In genomic region chr11:97557885-97558284, GRCm38 (mm10) we compare ENCODE assay signal across 37 mouse cellular contexts. TPM values are rescaled to one million over a fixed set of nuclear protein-coding genes. Genes with fewer than 3 reads are reported as not detected.
DNase-seq lines count a peak whose midpoint lies in the region; ATAC-seq lines count a peak whose summit lies in the region.
"Had no signal": no experiment of that assay in that cellular context is flagged by ENCODE, and none has a peak within 500 bp of the region (broad histone marks: within the 10 kb centered on the region; RNA-seq: fewer than 3 reads in every experiment).

No protein-coding gene starts in this region.

- H3K4me2 ChIP-seq in hindbrain, embryonic 14.5 days (replicated peaks): no peak overlapping the region
- H3K4me2 ChIP-seq in kidney, embryonic 14.5 days (replicated peaks; ENCODE audit: low read depth, low read length): no peak overlapping the region
- no peak overlapping the region for H3K4me2 ChIP-seq in midbrain, embryonic 14.5 days (ENCODE audit: low read length)
- no peak overlapping the region for H3K4me2 ChIP-seq in midbrain, embryonic 16.5 days (ENCODE audit: low read length)
- H3K4me2 ChIP-seq: embryonic facial prominence, embryonic 12.5 days; heart, embryonic 12.5 days; liver, embryonic 11.5 days; lung, embryonic 15.5 days; midbrain, embryonic 15.5 days; neural tube, embryonic 12.5 days had no signal

- WGBS in hindbrain, embryonic 14.5 days: 60% methylated on average over 4 of the region's 4 CpGs
- WGBS in hindbrain, embryonic 10.5 days: 54% methylated on average over 4 of the region's 4 CpGs
- WGBS in kidney, embryonic 14.5 days: 46% methylated on average over 3 of the region's 4 CpGs
- 32% methylated on average over 4 of the region's 4 CpGs for WGBS in midbrain, embryonic 14.5 days
- WGBS in midbrain, embryonic 16.5 days: 56% methylated on average over 3 of the region's 4 CpGs

- no peak overlapping the region for H3K27ac ChIP-seq in hindbrain, embryonic 14.5 days
- no peak overlapping the region for H3K27ac ChIP-seq in hindbrain, embryonic 10.5 days
- no peak overlapping the region for H3K27ac ChIP-seq in kidney, embryonic 14.5 days (ENCODE audit: low read depth, low read length)
- no peak overlapping the region for H3K27ac ChIP-seq in midbrain, embryonic 14.5 days (replicated peaks; ENCODE audit: low read depth, low read length)
- no peak overlapping the region for H3K27ac ChIP-seq in midbrain, embryonic 16.5 days (ENCODE audit: low read length)
- H3K27ac ChIP-seq: embryonic facial prominence, embryonic 12.5 days; gastrocnemius, adult 2 months; heart, adult 2 months; kidney, postnatal 0 days; lung, embryonic 15.5 days; midbrain, embryonic 15.5 days; neural tube, embryonic 12.5 days; stomach, postnatal 0 days had no signal

- intact Hi-C loops in left cerebral cortex, postnatal 14 days (cut with DNase I): no loop called here

- 0 out of 2 replicates have a peak overlapping the region, but pooled peaks have one; percentile 19 for H3K9ac ChIP-seq in hindbrain, embryonic 14.5 days
- H3K9ac ChIP-seq in kidney, embryonic 14.5 days (ENCODE audit: low read depth, low read length): no peak overlapping the region
- 0 out of 2 replicates have a peak overlapping the region, but pooled peaks have one; percentile 17 for H3K9ac ChIP-seq in midbrain, embryonic 14.5 days (replicated peaks; ENCODE audit: low read length)
- H3K9ac ChIP-seq in midbrain, embryonic 16.5 days (ENCODE audit: low read depth, low read length): no peak overlapping the region
- H3K9ac ChIP-seq: embryonic facial prominence, embryonic 12.5 days; heart, embryonic 12.5 days; lung, embryonic 15.5 days; midbrain, embryonic 15.5 days; neural tube, embryonic 12.5 days had no signal

- DNase-seq in hindbrain, embryonic 14.5 days (ENCODE audit: low spot score): no peak
- no peak for DNase-seq in hindbrain, embryonic 10.5 days (ENCODE audit: low spot score)
- peak; percentile 72 to 73 for DNase-seq in kidney, adult 8-10 months
- no peak for DNase-seq in midbrain, embryonic 14.5 days
- DNase-seq in left cerebral cortex, postnatal 14 days (ENCODE audit: low spot score in 2 of 2): no peak
- no peak for DNase-seq in heart, postnatal 4 days
- DNase-seq: adrenal gland, postnatal 25 days; cerebellum, adult 11-12 months; cerebellum, adult 9-11 months; embryo, embryonic 11 days; gastrocnemius, adult 2 months; heart, adult 2 months; right cerebral cortex, postnatal 4 days; thymus, adult 18-20 months; thymus, postnatal 25 days had no signal

- peaks cover 45% of the 10 kb centered on the region for H3K4me1 ChIP-seq in hindbrain, embryonic 14.5 days (replicated peaks; ENCODE audit: control insufficient read depth, insufficient read depth, low read length)
- peaks cover 85% of the 10 kb centered on the region for H3K4me1 ChIP-seq in hindbrain, embryonic 10.5 days (replicated peaks)
- peaks cover 17% of the 10 kb centered on the region for H3K4me1 ChIP-seq in kidney, embryonic 14.5 days (ENCODE audit: control insufficient read depth, insufficient read depth, low read length)
- H3K4me1 ChIP-seq in midbrain, embryonic 14.5 days (ENCODE audit: control insufficient read depth, insufficient read depth, low read length): peaks cover 63% of the 10 kb centered on the region
- H3K4me1 ChIP-seq in midbrain, embryonic 16.5 days (ENCODE audit: control insufficient read depth, insufficient read depth, low read length): peaks cover 58% of the 10 kb centered on the region

- H3K9me3 ChIP-seq in hindbrain, embryonic 14.5 days (ENCODE audit: control insufficient read depth, low read length): no peaks in the 10 kb centered on the region
- no peaks in the 10 kb centered on the region for H3K9me3 ChIP-seq in hindbrain, embryonic 10.5 days
- no peaks in the 10 kb centered on the region for H3K9me3 ChIP-seq in kidney, embryonic 14.5 days (ENCODE audit: control insufficient read depth, low read length)
- no peaks in the 10 kb centered on the region for H3K9me3 ChIP-seq in midbrain, embryonic 14.5 days (ENCODE audit: control insufficient read depth, low read length)
- H3K9me3 ChIP-seq in midbrain, embryonic 16.5 days (replicated peaks; ENCODE audit: control insufficient read depth, low read length, poor library complexity, severe bottlenecking): no peaks in the 10 kb centered on the region
- H3K9me3 ChIP-seq: embryonic facial prominence, embryonic 12.5 days; heart, embryonic 12.5 days; lung, embryonic 15.5 days; midbrain, embryonic 15.5 days; neural tube, embryonic 12.5 days had no signal

- no peak overlapping the region for H3K4me3 ChIP-seq in hindbrain, embryonic 14.5 days (replicated peaks; ENCODE audit: low read length)
- H3K4me3 ChIP-seq in hindbrain, embryonic 10.5 days: no peak overlapping the region
- no peak overlapping the region for H3K4me3 ChIP-seq in kidney, embryonic 14.5 days (ENCODE audit: low read length)
- H3K4me3 ChIP-seq in midbrain, embryonic 14.5 days (replicated peaks; ENCODE audit: low read depth, low read length): no peak overlapping the region
- H3K4me3 ChIP-seq in midbrain, embryonic 16.5 days (ENCODE audit: low read depth, low read length): no peak overlapping the region
- H3K4me3 ChIP-seq: embryonic facial prominence, embryonic 12.5 days; gastrocnemius, adult 2 months; heart, adult 2 months; heart, embryonic 12.5 days; lung, embryonic 15.5 days; midbrain, embryonic 15.5 days; myocyte; neural tube, embryonic 12.5 days had no signal

- no peak for ATAC-seq in hindbrain, embryonic 14.5 days (ENCODE audit: low FRiP score)
- ATAC-seq in kidney, embryonic 14.5 days (ENCODE audit: low FRiP score, low TSS enrichment): no peak
- ATAC-seq in midbrain, embryonic 14.5 days (ENCODE audit: low FRiP score, low TSS enrichment): no peak
- no peak for ATAC-seq in midbrain, embryonic 16.5 days
- ATAC-seq: forebrain, embryonic 16.5 days; inflammation-experienced regulatory T-cells, adult 6 months; midbrain, embryonic 15.5 days had no signal

- no peaks in the 10 kb centered on the region for H3K27me3 ChIP-seq in hindbrain, embryonic 14.5 days (ENCODE audit: control insufficient read depth, insufficient read depth, low read length)
- H3K27me3 ChIP-seq in hindbrain, embryonic 10.5 days (ENCODE audit: insufficient read depth, poor library complexity, severe bottlenecking): peaks cover 86% of the 10 kb centered on the region
- peaks cover 5% of the 10 kb centered on the region; the same call in 1 of the 2 replicates for H3K27me3 ChIP-seq in kidney, embryonic 14.5 days (ENCODE audit: control insufficient read depth, insufficient read depth, low read length)
- H3K27me3 ChIP-seq in midbrain, embryonic 14.5 days (ENCODE audit: control insufficient read depth, insufficient read depth, low read length): no peaks in the 10 kb centered on the region
- no peaks in the 10 kb centered on the region for H3K27me3 ChIP-seq in midbrain, embryonic 16.5 days (ENCODE audit: control insufficient read depth, insufficient read depth, low read depth, low read length)
- H3K27me3 ChIP-seq: lung, embryonic 15.5 days; midbrain, embryonic 15.5 days had no signal

- no peaks in the 10 kb centered on the region for H3K36me3 ChIP-seq in hindbrain, embryonic 14.5 days (replicated peaks; ENCODE audit: control insufficient read depth, insufficient read depth)
- no peaks in the 10 kb centered on the region for H3K36me3 ChIP-seq in hindbrain, embryonic 10.5 days
- no peaks in the 10 kb centered on the region for H3K36me3 ChIP-seq in kidney, embryonic 14.5 days (ENCODE audit: control insufficient read depth, insufficient read depth, low read length)
- H3K36me3 ChIP-seq in midbrain, embryonic 14.5 days (ENCODE audit: control insufficient read depth, insufficient read depth, low read length): 0 out of 2 replicates have a peak, but pooled peaks cover 4% of the 10 kb centered on the region
- no peaks in the 10 kb centered on the region for H3K36me3 ChIP-seq in midbrain, embryonic 16.5 days (ENCODE audit: control insufficient read depth, insufficient read depth, low read length)
- H3K36me3 ChIP-seq: embryonic facial prominence, embryonic 12.5 days; heart, embryonic 12.5 days; lung, embryonic 15.5 days; midbrain, embryonic 15.5 days; neural tube, embryonic 12.5 days had no signal

RNA-seq across cellular contexts. Expression of gene Srcin1, which starts 18.1 kb away (rescaled TPM):
- polyA plus RNA-seq in hindbrain, embryonic 14.5 days (2014; fragmentation: Nextera tagmentation; extraction: Ambion mirVana): 9.1 and 11.8 TPM in 2 replicates
- 0.76 and 1.8 TPM in 2 replicates for polyA plus RNA-seq in hindbrain, embryonic 10.5 days (2016; fragmentation: Nextera tagmentation; extraction: Ambion mirVana)
- polyA plus RNA-seq in kidney, embryonic 14.5 days (2014; fragmentation: Nextera tagmentation; extraction: Ambion mirVana): 0.97 and 1.1 TPM in 2 replicates
- 9.6 and 15.1 TPM in 2 replicates for polyA plus RNA-seq in midbrain, embryonic 14.5 days (2014; fragmentation: Nextera tagmentation; extraction: Ambion mirVana)
- 9.2 and 10.4 TPM in 2 replicates for polyA plus RNA-seq in midbrain, embryonic 16.5 days (2015; fragmentation: Nextera tagmentation; extraction: Ambion mirVana)
- total RNA-seq in left cerebral cortex, postnatal 14 days (2021): 100 to 1,000 TPM; 341 to 382 TPM
- under 1 TPM; 0.12 to 0.23 TPM for total RNA-seq in heart, postnatal 4 days (2021)
- total RNA-seq: hematopoietic stem cell, adult 5-6 weeks; megakaryocyte, adult 5-6 weeks had no signal
- polyA plus RNA-seq: heart, embryonic 12.5 days; heart, postnatal 0 days; inflammation-experienced regulatory T-cells, adult 6 months; liver, embryonic 16.5 days; myocyte had no signal

RNA-seq across cellular contexts. Expression of gene 4933428G20Rik, which starts 57.7 kb away (rescaled TPM):
- polyA plus RNA-seq in hindbrain, embryonic 14.5 days (2014; fragmentation: Nextera tagmentation; extraction: Ambion mirVana): 0.41 TPM in 1 of 2 replicates, not detected in the other
- 0.59 and 0.66 TPM in 2 replicates for polyA plus RNA-seq in hindbrain, embryonic 10.5 days (2016; fragmentation: Nextera tagmentation; extraction: Ambion mirVana)
- 0.15 and 0.69 TPM in 2 replicates for polyA plus RNA-seq in kidney, embryonic 14.5 days (2014; fragmentation: Nextera tagmentation; extraction: Ambion mirVana)
- polyA plus RNA-seq in midbrain, embryonic 14.5 days (2014; fragmentation: Nextera tagmentation; extraction: Ambion mirVana): 0.51 TPM in 1 of 2 replicates, not detected in the other
- polyA plus RNA-seq in midbrain, embryonic 16.5 days (2015; fragmentation: Nextera tagmentation; extraction: Ambion mirVana): 1.2 and 1.3 TPM in 2 replicates
- under 1 TPM in 1 of 2 experiments, not detected in 1; 0.23 TPM for total RNA-seq in left cerebral cortex, postnatal 14 days (2021)
- not detected for total RNA-seq in heart, postnatal 4 days (2021)
- total RNA-seq: adrenal gland, postnatal 25 days; gastrocnemius, adult 2 months; gastrocnemius, postnatal 4 days; heart, adult 2 months; hematopoietic stem cell, adult 5-6 weeks; left cerebral cortex, postnatal 10 days; megakaryocyte, adult 5-6 weeks; MEL had no signal
- polyA plus RNA-seq: heart, adult 2 months; inflammation-experienced regulatory T-cells, adult 6 months; limb, embryonic 11.5 days; spleen, adult 2 months had no signal

Comparison
In these comparisons a context has a peak if more than half of its experiments do, and no peak if none do; other contexts are left out.
1. H3K9ac ChIP-seq: peak in hindbrain, embryonic 14.5 days (single experiment) and midbrain, embryonic 14.5 days (single experiment); none in kidney, embryonic 14.5 days (single experiment) and midbrain, embryonic 16.5 days (single experiment).
2. DNase-seq: peak in kidney, adult 8-10 months (2 of 2); none in hindbrain, embryonic 14.5 days (single experiment), hindbrain, embryonic 10.5 days (single experiment), midbrain, embryonic 14.5 days (single experiment), left cerebral cortex, postnatal 14 days (0 of 2) and heart, postnatal 4 days (single experiment).